Mouse (Mus musculus) stomach, postnatal 0 days (tissue): Measurements from ENCODE around the gene Gal.

Experiments
- CTCF ChIP-seq: IDR thresholded peaks from 2 replicates; pipeline ENCODE4 v1.5.1; 2016; ENCODE audit warnings: antibody characterized with exemption, low read depth, mild to moderate bottlenecking, moderate library complexity
- EP300 ChIP-seq: optimal IDR thresholded peaks from 2 replicates; pipeline ENCODE3; 2016; ENCODE audit warnings: antibody characterized with exemption

- TF ChIP-seq CTCF (no peak), EP300 (no peak)
Observed at GRCm38 (mm10) chr19:3414268-3414733, at the start of gene Gal.
